Mouse (Mus musculus) left cerebral cortex, adult 9 months (tissue): ENCODE data around the gene F2.
"Not testable (repeated sequence)": the region's sequence is repeated elsewhere in the genome, so short reads cannot be mapped to it uniquely, and the experiment has no call there.

Source experiments
- DNase-seq, 2 experiments: peaks; one replicate each; pipeline ENCODE4 v3.0.0; 2022; ENCODE audit warnings: low spot score in 2 of 2

F2 gene

DNA sequence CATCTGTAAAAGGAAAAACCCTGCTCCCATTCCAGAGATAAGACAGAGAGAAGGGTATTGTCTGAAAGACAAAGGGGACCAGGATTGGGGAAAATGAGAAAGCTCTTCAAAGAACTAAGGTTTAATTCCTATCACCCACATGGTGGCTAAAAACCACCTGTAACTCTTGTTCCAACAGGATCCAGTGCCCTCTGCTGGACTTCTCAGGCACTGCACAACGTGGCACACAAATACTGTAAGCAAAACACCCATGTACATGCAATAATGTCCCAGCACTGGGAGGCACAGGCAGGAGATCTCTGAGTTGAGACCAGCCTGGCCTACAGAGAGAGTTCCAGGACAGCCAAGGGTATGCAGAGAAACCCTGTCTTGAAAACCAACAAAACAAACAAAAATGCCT lies 10.5 kb upstream of the F2 start:
- DNase-seq, result peak in 1 of 2 experiments; percentile 48

DNA sequence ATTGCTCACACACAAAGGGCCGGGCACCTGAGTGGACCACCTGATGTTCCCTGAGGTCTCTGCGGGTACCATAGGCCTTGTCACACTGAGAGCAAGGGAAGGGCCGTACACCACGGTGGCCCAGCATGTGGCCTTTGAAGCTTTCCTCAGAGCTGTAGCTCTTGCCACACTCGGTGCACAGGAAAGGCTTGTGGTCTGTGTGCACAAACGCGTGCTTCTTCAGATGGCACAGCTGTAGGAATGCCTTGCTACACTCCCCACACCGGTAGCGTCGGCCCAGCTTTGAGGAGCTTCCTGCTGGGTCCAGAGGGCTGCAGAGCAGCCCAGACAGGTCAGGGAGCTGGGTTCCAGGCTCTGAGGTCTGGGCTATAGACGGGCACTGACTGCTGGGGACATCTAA lies 9.6 kb upstream of the F2 start:
- no peak for DNase-seq

DNA sequence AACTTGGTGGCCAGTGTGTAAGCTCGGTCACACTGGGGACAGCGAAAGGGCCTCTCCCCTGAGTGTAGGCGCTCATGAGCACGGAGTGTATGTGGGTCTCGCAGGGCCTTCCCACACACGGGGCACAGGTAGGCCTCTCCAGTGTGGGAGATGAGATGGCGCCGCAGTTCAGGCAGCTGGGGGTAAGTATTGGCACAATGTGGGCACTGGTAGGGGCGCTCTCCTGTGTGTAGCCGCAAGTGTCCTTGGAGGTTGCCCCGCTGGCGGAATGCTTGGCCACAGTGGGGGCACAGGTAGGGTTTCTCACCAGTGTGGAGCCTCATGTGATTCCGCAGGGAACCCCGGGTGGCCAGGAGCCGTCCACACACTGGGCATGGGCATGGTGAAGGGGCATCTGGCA lies 9.1 kb upstream of the F2 start:
- no peak for DNase-seq

DNA sequence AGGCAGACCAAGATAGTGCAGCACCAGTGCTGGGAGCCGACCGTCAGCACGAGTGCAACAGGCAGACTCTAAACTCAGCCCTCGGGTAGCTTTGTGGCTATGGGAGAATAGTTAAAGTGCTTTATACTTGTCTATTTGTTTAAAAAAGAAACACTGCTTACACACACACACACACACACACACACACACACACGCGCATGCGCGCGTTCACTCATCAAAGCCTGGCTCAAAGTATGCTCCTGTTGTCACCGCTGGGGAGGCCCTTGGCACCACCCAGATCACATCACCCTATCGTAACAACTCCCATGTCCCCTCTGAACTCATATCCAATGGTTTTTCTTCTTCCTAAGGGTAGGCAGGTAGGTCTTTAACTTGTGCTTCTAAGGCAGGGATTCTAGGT lies 7.8 kb upstream of the F2 start:
- DNase-seq, result no peak

GRCm38 (mm10) chr2:91642825-91643415 lies 6.7 kb upstream of the F2 start:
- no peak for DNase-seq

DNA sequence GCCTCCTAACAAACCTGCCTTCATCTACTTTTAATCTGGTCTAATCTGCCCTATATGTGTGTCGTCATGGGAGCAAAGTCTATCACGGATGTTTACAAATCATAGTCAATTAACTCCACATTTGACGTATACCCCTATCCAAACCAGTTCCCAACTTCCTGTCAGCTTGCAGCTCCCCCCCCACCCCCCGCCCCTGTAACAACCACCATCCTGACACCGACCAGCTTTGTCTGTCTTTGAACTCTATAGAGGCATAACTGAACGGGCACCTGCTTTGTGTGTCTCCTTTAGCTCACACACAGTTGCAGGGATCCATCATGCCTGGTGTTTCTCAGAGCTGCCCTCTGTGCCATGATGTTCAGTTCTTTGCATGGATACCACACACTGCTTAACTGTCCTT lies 2.7 kb upstream of the F2 start:
- DNase-seq, result no peak

DNA sequence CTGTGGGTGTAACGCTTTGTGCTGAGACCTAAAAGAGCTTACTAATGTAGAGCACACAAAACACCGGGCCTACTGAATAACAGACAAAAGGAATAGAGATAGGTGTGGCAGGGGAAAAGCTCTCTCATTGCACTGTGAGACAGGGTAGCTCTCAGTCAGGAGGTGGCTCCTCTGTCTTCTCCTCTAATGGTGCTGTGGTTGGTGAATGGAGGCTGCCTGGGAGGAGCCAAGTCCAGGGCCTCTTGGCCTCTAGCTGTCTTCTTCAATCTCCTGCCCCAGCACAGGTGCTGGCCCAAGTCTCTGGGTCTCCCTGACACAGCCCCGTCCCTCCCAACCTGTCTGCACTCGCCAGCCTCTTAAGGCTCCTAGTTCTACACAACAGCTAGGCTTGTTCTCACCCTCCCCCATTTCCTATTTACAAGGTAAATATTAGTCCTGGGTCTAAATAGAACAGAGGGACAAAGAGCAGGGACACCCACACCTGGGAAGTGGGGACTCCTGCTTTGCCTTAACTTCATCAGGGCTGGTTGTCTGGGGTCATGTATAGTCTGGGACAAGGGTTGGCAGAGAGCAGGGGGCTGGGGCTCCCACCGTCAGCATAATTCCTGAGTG lies 619 bp upstream of the F2 start:
- no peak for DNase-seq

- no peak for DNase-seq
Measured at GRCm38 (mm10) chr2:91635486-91635885, 728 bp downstream of the F2 start.

DNA sequence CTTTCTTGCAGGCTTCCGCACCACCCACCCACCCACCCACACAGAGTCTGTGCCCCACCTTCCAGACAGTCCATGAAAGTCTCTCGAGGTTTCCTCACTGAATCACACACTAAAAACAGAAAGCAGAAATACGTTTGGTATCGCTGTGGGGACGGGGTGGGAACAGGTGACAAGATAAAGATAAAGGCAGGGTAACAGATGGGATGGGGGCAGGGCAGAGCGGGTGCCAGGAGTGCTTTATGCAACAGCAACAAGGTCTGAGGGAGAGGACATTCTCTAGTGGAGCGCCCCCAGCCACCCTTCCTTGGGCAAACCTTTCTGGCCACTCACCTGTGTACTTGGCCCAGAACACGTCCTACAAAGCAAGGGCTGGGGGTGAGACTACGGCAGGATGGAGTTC lies 1.4 kb downstream of the F2 start:
- peak in 1 of 2 experiments; percentile 41 for DNase-seq

- no peak for DNase-seq
Measured at GRCm38 (mm10) chr2:91633334-91633977, 2.8 kb downstream of the F2 start.

DNA sequence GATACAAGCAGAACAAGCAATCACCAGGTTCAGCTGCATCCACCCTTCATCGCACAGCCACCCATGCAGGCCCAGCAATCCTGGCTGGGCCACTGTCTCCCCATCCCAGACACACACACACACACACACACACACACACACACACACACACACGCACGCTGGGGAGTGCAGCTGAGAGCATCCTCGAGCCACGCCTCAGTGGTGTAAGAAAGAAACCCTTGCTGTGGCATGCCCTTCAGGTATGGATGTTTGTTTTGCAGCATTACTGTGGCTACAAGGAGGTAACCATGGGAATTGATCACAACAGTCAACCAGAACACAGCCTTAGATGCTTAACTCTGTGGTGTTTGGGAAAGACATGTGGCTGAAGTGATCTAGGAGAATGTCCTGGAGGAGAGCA lies 3.9 kb downstream of the F2 start:
- no peak for DNase-seq

DNA sequence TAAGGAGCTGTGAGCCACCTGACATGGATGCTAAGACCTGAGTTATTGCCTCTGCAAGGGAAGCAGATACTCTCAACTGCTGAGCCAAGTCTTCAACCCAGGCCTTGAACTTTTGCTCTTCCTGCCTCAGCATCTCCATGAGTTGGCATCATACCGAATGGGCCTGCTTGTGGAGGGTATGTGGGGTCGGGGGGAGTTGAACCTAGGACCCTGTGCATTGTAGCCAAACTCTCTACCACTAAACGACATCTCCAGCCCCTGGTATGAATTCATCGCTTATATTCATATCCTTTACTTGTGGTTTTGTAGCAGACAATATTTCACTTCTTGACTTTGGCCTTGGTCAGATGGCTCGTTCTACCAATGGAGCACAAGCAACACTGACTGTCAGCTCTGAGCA lies 4.4 kb downstream of the F2 start:
- DNase-seq, result no peak

GRCm38 (mm10) chr2:91630384-91630783 lies 5.8 kb downstream of the F2 start:
- DNase-seq, result no peak

DNA sequence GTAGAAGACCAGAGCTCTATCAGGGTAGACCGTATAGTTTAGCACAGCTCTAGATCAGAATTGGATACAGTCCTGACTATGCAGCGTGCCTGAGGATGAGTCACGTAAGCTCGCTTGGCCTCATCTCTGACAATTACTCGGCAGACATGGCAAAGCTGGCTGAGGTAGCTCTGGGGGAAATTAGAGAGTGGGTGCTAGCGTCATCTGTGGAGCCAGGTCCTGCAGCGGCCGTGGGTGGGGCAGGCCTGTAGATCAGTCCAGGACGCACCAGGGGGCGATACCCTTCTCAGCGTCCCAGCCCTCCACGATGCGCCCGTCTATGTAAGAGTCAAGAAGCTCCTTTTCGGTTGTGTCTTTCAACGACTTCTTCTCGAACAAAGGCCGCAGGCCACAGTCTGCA lies 6.5 kb downstream of the F2 start:
- DNase-seq, result peak in 1 of 2 experiments; percentile 47

DNA sequence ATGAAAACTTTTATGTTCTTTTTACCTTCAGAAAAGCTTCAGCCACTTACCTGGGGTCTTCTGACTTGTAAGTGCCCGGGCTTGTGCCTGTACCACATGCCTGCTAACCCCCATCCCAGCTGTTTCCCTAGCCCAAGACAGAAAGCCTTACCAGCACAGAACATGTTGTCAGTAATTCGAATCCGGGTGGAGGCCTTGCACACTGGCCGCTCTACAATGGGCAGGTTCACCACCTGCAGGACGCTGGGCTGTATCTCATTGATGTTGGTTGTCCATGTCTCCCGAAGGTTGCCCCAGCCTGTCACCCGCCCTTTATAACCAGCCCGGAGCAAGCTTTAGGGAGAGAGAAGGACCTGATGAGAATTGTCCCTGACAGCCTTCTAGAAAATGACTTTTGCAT lies 8.0 kb downstream of the F2 start:
- no peak for DNase-seq

GRCm38 (mm10) chr2:91627486-91627885 lies 8.7 kb downstream of the F2 start:
- no peak for DNase-seq

DNA sequence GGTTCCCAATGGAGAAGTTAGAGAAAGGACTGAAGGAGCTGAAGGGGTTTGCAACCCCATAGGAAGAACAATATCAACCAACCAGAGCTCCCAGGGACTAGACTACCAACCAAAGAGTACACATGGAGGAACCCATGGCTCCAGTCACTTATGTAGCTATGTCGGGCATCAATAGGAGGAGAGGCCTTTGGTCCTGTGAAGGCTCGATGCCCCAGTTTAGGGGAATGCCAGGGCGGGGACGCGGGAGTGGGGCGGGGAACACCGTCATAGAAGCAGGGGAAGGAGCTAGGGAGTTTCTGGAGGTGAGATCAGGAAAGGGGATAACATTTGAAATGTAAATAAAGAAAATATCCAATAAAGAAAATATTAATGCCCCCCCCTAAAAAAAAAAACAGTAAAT lies 12.8 kb downstream of the F2 start:
- DNase-seq, result not testable (repeated sequence)

GRCm38 (mm10) chr2:91622356-91622755 lies 13.9 kb downstream of the F2 start:
- no peak for DNase-seq

DNA sequence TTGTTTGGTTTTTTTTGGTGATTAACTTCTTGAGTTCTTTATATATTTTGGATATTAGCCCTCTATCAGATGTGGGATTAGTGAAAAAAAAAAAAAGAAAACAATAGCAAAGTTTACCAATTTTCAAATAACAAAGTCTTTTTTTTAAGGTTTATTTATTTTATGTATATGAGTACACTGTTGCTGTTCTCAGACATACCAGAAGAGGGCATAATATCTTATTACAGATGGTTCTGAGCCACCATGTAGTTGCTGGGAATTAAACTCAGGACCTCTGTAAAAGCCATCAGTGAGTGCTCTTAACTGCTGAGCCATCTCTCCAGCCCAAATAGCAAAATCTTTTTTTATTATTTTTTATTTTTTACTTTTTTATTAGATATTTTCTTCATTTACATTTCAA lies 26.8 kb downstream of the F2 start:
- not testable (repeated sequence) for DNase-seq

DNA sequence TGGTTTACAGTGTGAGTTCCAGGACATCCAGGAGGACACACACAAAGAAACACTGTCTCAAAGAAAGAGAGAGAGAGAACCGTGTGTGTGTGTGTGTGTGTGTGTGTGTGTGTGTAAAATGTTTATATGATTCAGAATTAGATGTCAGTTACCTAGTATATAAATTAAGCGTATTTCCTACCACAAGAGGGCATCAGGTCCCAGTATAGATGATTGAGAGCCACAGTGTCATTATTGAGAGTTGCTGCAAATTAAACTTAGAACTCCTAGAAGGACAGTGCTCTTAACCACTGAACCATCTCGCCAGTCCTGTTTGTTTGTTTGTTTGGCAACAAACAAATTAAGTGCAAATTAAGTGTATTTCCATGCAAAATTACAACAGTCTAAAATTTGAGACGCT lies 33.8 kb downstream of the F2 start:
- no peak for DNase-seq

DNA sequence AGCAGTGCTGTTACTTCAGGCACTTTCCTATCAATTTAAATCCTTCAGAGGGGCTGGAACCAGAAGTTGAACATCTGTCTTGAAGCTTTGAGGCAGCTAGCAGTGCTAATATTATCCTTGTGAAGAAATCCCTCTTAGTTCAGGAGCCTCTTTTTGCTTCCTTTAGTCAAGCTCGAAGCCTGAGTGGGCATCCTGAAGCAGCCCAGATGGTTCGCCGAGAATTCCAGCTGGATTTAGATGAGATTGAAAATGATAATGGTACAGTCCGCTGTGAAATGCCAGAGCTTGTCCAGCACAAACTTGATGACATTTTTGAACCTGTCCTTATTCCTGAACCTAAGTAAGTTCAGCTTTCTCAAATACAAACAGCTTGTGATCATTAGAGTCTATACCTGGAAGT lies 35.7 kb downstream of the F2 start:
- peak in 1 of 2 experiments; percentile 16 for DNase-seq

DNA sequence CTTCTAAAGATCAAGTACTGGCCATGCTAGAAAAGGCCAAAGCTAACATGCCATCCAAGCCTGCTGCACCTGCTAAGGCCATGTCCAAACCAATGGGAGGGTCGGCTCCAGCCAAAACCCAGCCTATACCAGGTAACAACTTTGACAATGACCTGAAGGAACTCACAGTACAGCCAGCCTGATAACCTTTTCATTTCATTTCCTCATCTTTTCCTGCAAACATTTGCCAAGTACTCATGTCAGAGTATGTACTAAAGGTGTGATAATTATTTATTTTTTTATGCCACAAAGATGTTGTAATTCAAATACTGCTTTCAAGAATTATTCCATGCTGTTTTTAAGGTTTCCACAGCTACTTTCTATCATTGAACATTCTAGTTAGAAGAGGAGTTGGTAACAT lies 50.0 kb downstream of the F2 start:
- no peak for DNase-seq

DNA sequence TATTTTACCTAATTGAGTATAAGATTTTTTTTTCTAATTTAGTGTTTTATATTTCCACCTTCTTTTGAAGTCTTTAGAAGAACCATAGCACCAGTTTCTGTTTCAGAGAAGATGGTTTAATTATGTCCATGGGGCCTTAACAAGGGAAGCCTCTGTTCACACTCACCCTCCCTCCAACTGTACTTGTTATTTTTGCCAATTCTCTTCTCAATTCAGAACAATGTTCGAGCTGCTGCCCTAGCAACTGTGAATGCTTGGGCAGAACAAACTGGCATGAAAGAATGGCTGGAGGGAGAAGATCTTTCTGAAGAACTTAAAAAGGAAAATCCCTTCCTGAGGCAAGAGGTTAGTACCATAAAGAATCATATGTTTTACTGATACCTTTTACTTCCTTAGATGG lies 55.3 kb downstream of the F2 start:
- DNase-seq, result peak; percentile 38 to 44
